Mouse (Mus musculus) kidney, adult 9 months (tissue): ENCODE measurements at regions not wholly inside any gene's neighbourhood (a gene's known extent, or its start where the extent isn't known, plus 50 kb on each side); places are given as distances from the start of the nearest gene placed in this dataset.

Experiments
- DNase-seq: peaks from one replicate; pipeline ENCODE4 v3.0.0; 2022

- DNase-seq, result no peak
Measured at GRCm38 (mm10) chr6:36058206-36058605, 329.7 kb upstream of the Chrm2 start.

GRCm38 (mm10) chr6:36060411-36060810, 327.5 kb upstream of the Chrm2 start:
- DNase-seq, result no peak

- DNase-seq, result no peak
Measured at GRCm38 (mm10) chr6:36064919-36065318, 323.0 kb upstream of the Chrm2 start.

- no peak for DNase-seq
Measured at GRCm38 (mm10) chr6:36068690-36069089, 319.2 kb upstream of the Chrm2 start.

- DNase-seq, result no peak
Measured at GRCm38 (mm10) chr6:36079559-36079958, 308.3 kb upstream of the Chrm2 start.

GRCm38 (mm10) chr6:36093584-36093983, 294.3 kb upstream of the Chrm2 start:
- DNase-seq, result no peak

GRCm38 (mm10) chr6:36094075-36094474, 293.8 kb upstream of the Chrm2 start:
- no peak for DNase-seq

GRCm38 (mm10) chr6:36097391-36097790, 290.5 kb upstream of the Chrm2 start:
- DNase-seq, result no peak

GRCm38 (mm10) chr6:36098179-36098578, 289.7 kb upstream of the Chrm2 start:
- DNase-seq, result no peak

GRCm38 (mm10) chr6:36108830-36109229, 279.1 kb upstream of the Chrm2 start:
- no peak for DNase-seq

- DNase-seq, result no peak
Measured at GRCm38 (mm10) chr6:36137223-36137622, 250.7 kb upstream of the Chrm2 start.

GRCm38 (mm10) chr6:36147267-36147666, 240.6 kb upstream of the Chrm2 start:
- DNase-seq, result no peak

- DNase-seq, result no peak
Measured at GRCm38 (mm10) chr6:36174514-36174913, 213.4 kb upstream of the Chrm2 start.

GRCm38 (mm10) chr6:36175112-36175511, 212.8 kb upstream of the Chrm2 start:
- DNase-seq, result peak; percentile 2

GRCm38 (mm10) chr6:36179895-36180294, 208.0 kb upstream of the Chrm2 start:
- no peak for DNase-seq

- no peak for DNase-seq
Measured at GRCm38 (mm10) chr6:36182698-36183097, 205.2 kb upstream of the Chrm2 start.

- DNase-seq, result no peak
Measured at GRCm38 (mm10) chr6:36206666-36207065, 181.2 kb upstream of the Chrm2 start.

GRCm38 (mm10) chr6:36221308-36221707, 166.6 kb upstream of the Chrm2 start:
- DNase-seq, result no peak

- DNase-seq, result no peak
Measured at GRCm38 (mm10) chr6:36234438-36234837, 153.4 kb upstream of the Chrm2 start.

- no peak for DNase-seq
Measured at GRCm38 (mm10) chr6:36247027-36247426, 140.9 kb upstream of the Chrm2 start.

- DNase-seq, result no peak
Measured at GRCm38 (mm10) chr6:36248219-36248618, 139.7 kb upstream of the Chrm2 start.

- peak; percentile 11 for DNase-seq
Measured at GRCm38 (mm10) chr6:36249047-36249446, 138.8 kb upstream of the Chrm2 start.

GRCm38 (mm10) chr6:36266717-36267402, 121.0 kb upstream of the Chrm2 start:
- DNase-seq, result no peak

- no peak for DNase-seq
Measured at GRCm38 (mm10) chr6:36286664-36287063, 101.2 kb upstream of the Chrm2 start.

GRCm38 (mm10) chr6:36313586-36313985, 74.3 kb upstream of the Chrm2 start:
- DNase-seq, result no peak
